Mouse (Mus musculus) cerebellum, adult 2 months (tissue): ENCODE measurements around the gene Selenoh.
A peak's percentile ranks its signal among the peaks of the same experiment; 100 is the strongest.

Source experiments
- CTCF ChIP-seq: fragments of 200-500 bp; IDR thresholded peaks from 2 replicates; pipeline ENCODE4 v1.5.1; 2011; ENCODE audit warnings: low read depth, mild to moderate bottlenecking, control low read depth, low read length, moderate library complexity, borderline replicate concordance; ENCODE audit not compliant: insufficient read depth
- POLR2A ChIP-seq: fragments of 200-500 bp; IDR thresholded peaks from 2 replicates; pipeline ENCODE4 v1.6.1; 2011; ENCODE audit warnings: low read length, control low read depth, borderline replicate concordance; ENCODE audit not compliant: insufficient read depth

DNA sequence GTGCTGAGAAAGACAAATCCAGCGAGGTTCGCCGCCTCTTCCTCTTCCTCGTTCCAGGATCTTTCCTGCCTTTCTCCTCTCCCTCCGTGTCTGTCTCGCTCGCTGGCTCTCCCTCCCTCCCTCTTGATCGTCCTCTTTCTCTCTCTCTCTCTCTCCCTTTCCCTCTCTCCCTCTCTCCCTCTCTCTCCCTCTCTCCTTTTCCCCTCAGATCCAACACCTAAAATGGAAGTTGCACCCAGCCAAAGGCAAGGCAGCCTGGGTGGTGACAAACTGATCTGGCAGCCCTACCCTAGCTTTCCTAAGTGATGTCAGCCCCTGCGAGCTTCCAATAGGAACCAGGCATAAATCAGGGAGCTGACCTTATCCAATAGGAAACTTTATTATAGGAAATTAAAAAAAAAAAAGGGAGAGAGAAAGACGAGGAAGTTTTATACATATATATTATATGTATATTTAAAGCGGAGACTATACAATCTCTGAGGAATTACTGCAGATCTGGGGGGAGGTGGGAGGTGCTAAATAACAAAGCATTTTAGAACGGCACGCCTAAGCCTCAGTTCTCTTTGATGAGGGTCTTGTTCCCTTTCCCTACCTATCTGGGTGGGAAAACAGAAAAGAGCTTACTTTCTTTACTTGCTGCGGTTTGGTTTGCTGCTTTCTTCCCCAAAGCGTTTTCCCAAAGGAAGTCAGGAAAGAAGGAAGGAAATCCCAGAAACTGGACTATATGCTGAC, 19.9 kb downstream of the Selenoh start, which contains the start of gene Ctnnd1:
- TF ChIP-seq CTCF (no peak), POLR2A (peak; percentile 90; the same call in 1 of the 2 replicates)
